Mouse (Mus musculus): ENCODE results near the gene Klhdc9. TPM values are rescaled to one million over a fixed set of nuclear protein-coding genes. Genes with fewer than 3 reads are reported as not detected.
A peak's percentile ranks its signal among the peaks of the same experiment; 100 is the strongest.

The Klhdc9 gene
- total RNA-seq (2017): 3.5 and 5.7 TPM in 2 replicates

DNA sequence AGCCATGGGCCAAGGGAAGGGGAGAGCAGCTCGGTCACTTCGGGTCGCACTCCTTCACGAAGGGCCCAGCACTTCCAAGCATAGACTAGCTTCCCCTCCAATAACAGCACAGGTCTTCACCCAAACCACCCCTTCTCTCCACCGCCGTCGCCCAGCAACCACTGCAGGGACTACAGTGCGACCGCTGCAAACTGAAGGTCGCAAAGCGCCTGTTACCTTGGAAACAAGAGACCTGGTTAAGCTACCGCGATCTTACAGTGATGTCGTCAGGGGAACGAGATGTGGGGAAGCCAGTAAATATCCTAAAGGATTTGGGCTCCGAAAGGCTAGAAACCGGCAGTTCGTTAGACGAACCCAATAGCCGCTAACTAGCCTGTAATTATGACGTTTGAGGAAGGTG is at the start of gene Klhdc9:
Gene Klhdc9 (minus strand): TSS at position 143 of the 400 bp plus-strand sequence.
- peak; percentile 94 to 96 for ATAC-seq (replicated peaks in 1 of 2; ENCODE audit: insufficient read depth in 1 of 2, low FRiP score in 2 of 2, low TSS enrichment in 1 of 2, low read depth in 1 of 2, poor library complexity in 2 of 2, severe bottlenecking in 2 of 2)

DNA sequence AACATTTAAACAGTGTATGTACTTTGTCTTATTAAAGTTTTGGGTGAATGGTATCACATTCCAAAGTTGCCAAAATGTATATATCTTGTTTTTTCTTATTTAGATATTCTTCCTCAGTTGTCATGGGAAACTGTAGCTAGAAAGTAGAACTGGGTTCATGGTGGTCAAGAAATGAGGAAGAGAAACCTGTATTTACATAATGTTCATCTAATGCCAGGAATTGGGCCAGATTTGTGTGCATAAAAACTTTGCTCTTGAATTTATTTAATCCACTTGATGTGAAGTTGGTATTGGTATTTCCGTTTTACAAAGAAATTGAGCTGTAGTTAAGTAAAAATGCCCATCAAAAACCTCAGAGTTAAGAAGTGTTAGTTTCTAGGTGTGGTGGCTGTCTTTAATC is 49.6 kb upstream of the Klhdc9 start:
- ATAC-seq (replicated peaks in 1 of 2; ENCODE audit: insufficient read depth in 1 of 2, low FRiP score in 2 of 2, low TSS enrichment in 1 of 2, low read depth in 1 of 2, poor library complexity in 2 of 2, severe bottlenecking in 2 of 2): no peak

DNA sequence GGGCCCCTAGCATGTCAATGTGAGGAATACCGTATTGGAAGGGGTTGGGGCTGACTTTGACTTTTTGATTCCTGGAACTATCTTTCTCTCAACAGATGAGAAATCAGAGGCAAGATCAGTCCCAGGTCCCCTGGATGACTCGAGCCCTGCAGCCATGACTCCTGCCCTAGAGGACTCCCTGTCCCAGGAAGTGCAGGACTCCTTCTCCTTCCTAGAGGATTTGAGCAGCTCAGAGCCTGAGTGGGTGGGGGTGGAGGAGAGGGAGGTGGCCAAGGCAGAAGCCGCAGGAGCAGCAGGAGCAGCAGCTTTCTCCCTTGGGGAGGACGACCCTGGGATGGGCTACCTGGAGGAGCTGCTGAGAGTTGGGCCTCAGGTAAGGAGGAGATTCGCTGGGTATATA is 46.7 kb upstream of the Klhdc9 start:
- no peak for ATAC-seq (replicated peaks in 1 of 2; ENCODE audit: insufficient read depth in 1 of 2, low FRiP score in 2 of 2, low TSS enrichment in 1 of 2, low read depth in 1 of 2, poor library complexity in 2 of 2, severe bottlenecking in 2 of 2)

DNA sequence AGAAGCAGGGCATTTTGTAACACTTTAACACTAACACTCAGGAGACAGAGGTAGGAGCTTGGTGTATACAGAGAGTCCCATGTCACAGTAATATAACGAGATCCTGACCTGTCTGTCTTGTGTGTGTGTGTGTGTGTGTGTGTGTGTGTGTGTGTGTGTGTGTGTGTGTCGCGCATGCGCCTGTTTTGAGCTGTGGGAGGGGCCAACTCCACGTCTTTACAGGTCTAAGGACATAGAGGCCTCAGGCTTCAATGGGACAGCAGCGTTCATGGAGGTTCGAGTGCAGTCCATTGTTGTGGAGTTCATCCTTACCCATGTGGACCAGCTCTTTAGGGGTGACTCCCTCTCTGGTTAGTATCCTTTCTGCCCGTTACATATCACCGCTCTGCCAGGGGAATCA is 42.4 kb upstream of the Klhdc9 start:
- no peak for ATAC-seq (replicated peaks in 1 of 2; ENCODE audit: insufficient read depth in 1 of 2, low FRiP score in 2 of 2, low TSS enrichment in 1 of 2, low read depth in 1 of 2, poor library complexity in 2 of 2, severe bottlenecking in 2 of 2)

DNA sequence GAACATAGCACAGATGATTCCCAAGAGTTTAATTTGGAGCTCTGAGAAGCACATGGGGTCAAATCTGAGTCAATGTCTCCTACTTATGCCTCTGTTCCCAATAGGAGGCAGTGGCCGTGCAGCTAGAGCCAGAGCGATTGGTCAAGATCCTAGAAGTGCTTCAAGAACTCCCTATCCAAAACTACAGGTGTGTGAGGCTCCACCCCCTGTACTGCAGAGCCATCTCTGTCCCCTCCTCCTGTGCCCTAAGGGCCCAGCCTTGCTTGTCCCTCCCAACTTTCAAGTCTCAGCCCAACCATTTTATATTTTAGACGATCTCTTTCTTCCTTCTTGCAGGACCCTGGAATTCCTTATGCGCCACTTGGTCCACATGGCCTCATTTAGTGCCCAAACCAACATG is 41.2 kb upstream of the Klhdc9 start:
- ATAC-seq (replicated peaks in 1 of 2; ENCODE audit: insufficient read depth in 1 of 2, low FRiP score in 2 of 2, low TSS enrichment in 1 of 2, low read depth in 1 of 2, poor library complexity in 2 of 2, severe bottlenecking in 2 of 2): no peak

DNA sequence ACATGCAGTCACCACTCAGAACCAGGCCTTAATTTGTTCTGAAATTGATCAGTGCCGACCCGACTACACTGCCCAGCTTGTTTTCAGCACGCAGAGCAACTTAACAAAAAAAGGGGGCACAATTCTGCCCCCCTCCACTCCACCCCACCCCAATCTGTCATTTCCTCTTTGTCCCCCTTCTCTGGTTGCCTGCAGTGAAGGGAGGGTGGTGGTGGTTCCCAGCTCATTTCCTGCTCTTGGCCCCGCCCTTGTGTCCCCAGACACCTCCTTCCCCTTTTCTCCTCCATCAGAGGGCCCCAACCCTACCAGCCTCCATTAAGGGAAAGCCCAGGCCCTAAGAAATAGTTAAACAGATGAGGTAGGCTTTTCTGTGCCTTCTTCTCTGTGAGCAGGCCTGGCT is 29.5 kb upstream of the Klhdc9 start:
- peak; percentile 83 to 84 for ATAC-seq (replicated peaks in 1 of 2; ENCODE audit: insufficient read depth in 1 of 2, low FRiP score in 2 of 2, low TSS enrichment in 1 of 2, low read depth in 1 of 2, poor library complexity in 2 of 2, severe bottlenecking in 2 of 2)

DNA sequence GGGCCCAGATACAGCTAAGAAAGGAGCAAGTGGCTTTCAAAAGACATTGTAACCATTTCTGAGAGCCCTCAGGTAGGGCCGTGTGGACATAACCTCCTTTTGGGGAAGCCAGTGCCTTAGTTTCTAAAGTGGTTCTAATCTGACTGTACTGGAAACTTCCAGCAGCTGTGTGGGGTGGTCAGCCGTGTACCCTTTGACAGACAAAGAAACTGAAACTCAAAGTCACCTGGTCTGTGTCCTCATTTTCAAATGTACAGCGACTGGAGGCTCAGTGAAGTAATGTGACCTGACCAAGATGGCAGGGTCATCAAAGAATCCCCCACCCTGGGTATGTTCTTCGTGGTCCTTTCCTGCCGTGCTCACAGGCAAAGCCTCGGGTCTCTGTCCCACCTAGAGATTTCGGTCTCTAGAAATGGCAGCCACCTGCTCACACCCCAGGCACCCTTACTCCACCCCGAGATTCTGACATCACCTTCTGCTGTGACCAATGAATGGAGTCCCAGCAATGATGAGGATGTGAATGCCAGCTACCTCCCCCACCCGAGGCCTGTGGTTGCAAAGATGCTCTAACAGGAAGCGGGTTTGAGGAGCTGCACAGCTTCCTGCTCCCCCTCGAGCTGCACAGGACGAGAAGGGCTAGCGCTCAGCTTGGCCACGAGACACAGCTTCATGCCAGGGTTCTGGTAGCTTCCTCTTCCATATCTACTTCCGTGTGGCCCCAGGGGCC is 27.9 kb upstream of the Klhdc9 start, which contains the start of gene Arhgap30:
Gene Arhgap30 (plus strand): TSS at position 579 of the 727 bp plus-strand sequence.
- ATAC-seq (replicated peaks in 1 of 2; ENCODE audit: insufficient read depth in 1 of 2, low FRiP score in 2 of 2, low TSS enrichment in 1 of 2, low read depth in 1 of 2, poor library complexity in 2 of 2, severe bottlenecking in 2 of 2): peak; percentile 90 to 92

DNA sequence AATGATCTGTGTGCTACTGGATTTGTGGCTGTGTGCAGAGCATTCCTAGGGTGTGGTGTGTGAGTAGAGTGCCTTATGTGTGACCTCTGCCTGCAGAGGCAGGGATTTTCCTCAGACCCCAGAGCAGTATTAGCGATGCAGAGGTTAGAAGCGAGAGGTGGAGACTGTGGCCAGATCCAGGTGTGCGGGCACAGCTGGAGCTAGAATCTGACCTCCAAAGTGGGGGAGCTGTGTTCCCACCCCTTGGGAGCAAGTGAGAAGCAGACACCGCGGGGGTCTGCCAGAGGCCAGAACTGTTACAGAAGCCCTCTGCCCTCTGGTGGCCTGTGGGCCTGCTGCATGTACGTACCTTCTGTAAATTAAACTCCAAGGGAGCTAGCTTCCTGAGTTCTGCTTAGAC is 26.5 kb upstream of the Klhdc9 start:
- ATAC-seq (replicated peaks in 1 of 2; ENCODE audit: insufficient read depth in 1 of 2, low FRiP score in 2 of 2, low TSS enrichment in 1 of 2, low read depth in 1 of 2, poor library complexity in 2 of 2, severe bottlenecking in 2 of 2): no peak

DNA sequence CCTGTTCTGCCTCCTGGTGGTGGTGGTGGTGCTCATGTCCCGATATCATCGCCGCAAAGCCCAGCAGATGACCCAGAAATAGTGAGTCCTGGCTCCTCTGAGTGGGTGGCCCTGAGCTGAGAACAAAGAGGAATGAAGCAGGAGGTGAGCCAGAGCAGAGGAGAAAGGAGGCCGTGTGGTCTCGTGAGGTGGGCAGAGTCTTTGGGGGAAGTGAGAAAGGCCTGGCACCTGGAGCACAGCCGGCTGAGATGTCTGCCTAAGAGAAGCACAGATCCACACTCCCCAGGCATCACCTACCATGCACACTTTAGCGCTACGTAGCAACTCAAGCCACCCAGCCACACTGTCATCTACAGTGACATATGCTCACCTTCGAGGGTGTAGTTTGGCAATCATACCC is 24.6 kb upstream of the Klhdc9 start:
- ATAC-seq (replicated peaks in 1 of 2; ENCODE audit: insufficient read depth in 1 of 2, low FRiP score in 2 of 2, low TSS enrichment in 1 of 2, low read depth in 1 of 2, poor library complexity in 2 of 2, severe bottlenecking in 2 of 2): no peak

DNA sequence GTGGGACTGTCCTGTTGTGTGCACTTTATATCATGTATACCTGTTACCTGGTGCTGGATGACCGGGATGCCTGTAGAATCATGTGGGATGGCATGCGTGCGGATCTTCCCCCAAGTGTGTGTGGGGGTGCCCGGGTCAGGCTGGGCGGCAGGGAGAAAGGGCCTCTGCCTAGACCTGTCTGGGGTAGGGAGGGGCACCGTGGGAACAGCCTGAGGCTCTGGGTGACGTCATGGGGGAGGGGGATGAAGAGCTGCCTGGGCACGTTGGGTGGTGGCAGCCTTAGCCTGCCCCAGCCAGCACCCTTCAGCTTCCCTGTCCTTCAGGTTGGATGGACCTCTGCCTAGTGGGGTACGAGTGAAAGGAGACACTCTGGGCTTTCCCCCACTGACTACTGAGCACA is 23.8 kb upstream of the Klhdc9 start:
- no peak for ATAC-seq (replicated peaks in 1 of 2; ENCODE audit: insufficient read depth in 1 of 2, low FRiP score in 2 of 2, low TSS enrichment in 1 of 2, low read depth in 1 of 2, poor library complexity in 2 of 2, severe bottlenecking in 2 of 2)

DNA sequence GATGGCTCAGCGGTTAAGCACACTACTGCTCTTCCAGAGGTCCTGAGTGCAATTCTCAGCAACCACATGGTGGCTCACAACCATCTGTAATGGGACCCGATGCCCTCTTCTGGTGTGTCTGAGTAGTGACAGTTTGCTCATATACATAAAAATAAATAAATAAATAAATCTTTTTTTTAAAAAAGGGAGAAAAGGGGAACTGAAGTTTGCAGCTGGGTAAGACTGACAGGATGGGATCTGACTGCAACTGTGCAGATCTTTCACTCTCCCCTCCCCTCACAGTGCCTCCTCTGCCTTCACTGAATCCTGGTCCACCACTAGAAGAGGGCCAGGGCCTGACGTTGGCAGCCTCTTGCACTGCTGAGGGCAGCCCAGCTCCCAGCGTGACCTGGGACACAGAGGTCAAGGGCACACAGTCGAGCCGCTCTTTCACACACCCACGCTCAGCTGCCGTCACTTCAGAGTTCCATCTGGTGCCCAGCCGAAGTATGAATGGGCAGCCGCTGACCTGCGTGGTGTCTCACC is 21.6 kb upstream of the Klhdc9 start:
- no peak for ATAC-seq (replicated peaks in 1 of 2; ENCODE audit: insufficient read depth in 1 of 2, low FRiP score in 2 of 2, low TSS enrichment in 1 of 2, low read depth in 1 of 2, poor library complexity in 2 of 2, severe bottlenecking in 2 of 2)

DNA sequence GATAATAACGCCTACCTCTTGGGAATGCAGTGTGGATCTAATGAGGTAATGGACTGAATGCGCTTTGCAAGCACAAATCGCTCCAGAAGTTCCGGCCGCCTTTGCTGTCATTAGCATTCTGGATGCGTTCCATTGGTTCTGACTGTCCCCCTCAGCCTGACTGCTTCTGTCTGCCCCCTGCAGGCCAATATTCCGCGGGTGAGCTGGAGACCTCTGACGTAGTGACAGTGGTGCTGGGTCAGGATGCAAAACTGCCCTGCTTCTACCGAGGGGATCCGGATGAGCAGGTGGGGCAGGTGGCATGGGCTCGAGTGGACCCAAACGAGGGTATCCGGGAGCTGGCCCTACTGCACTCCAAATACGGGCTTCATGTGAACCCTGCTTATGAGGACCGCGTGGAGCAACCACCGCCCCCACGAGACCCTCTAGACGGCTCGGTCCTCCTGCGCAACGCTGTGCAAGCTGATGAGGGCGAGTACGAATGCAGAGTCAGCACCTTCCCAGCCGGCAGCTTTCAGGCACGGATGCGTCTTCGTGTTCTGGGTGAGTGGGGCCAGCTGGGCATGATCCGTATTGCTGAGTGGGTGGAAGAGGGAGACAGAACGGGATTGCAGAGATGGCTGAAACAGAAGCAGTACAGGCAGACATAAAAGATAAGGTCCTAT is 19.5 kb upstream of the Klhdc9 start:
- peak; percentile 87 to 88 for ATAC-seq (replicated peaks in 1 of 2; ENCODE audit: insufficient read depth in 1 of 2, low FRiP score in 2 of 2, low TSS enrichment in 1 of 2, low read depth in 1 of 2, poor library complexity in 2 of 2, severe bottlenecking in 2 of 2)

DNA sequence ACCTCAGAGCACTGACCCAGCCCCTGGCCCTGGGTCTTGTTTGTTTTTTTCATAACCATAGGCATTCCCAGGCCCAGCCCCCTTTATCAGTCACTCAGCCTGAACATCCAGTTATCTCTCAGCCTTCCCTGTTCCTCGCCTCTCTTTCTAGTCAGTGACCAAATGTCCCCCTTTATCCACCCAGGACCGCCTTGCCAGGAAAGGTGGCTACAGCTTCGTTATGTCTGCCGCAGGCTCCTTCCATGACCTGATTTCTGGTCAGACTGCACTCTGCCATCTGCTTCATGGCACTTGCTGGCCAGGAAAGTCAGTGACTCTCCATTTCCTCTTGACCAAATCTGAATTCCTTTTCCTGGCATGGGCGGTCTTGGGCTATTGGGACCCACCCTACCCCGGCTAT is 17.7 kb upstream of the Klhdc9 start:
- ATAC-seq (replicated peaks in 1 of 2; ENCODE audit: insufficient read depth in 1 of 2, low FRiP score in 2 of 2, low TSS enrichment in 1 of 2, low read depth in 1 of 2, poor library complexity in 2 of 2, severe bottlenecking in 2 of 2): no peak

DNA sequence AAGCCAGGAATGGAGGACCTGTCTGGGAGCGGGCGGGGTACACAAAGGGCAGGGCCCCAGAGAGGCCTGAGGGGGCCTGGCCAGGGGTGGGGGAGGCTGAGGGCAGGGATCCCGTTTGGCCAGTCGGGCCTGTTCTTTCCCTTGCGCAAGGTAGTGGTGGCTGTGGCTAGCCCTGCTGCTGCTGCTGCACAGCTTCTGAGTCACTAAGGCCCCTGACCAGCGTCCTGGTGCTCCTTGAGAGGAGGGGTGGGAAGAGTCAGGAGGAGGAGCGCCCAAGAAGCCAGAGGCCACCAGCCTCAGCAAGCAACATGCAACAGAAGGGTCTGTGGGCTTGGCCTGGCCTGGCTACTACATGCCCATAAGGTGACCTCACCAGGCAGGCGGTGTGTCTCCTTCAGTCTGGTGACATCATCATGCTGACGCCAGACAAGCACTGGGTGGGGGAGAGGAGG is 15.1 kb upstream of the Klhdc9 start:
- peak in 1 of 2 experiments; percentile 15; a peak in 1 of 4 replicates for ATAC-seq (replicated peaks in 1 of 2; ENCODE audit: insufficient read depth in 1 of 2, low FRiP score in 2 of 2, low TSS enrichment in 1 of 2, low read depth in 1 of 2, poor library complexity in 2 of 2, severe bottlenecking in 2 of 2)

DNA sequence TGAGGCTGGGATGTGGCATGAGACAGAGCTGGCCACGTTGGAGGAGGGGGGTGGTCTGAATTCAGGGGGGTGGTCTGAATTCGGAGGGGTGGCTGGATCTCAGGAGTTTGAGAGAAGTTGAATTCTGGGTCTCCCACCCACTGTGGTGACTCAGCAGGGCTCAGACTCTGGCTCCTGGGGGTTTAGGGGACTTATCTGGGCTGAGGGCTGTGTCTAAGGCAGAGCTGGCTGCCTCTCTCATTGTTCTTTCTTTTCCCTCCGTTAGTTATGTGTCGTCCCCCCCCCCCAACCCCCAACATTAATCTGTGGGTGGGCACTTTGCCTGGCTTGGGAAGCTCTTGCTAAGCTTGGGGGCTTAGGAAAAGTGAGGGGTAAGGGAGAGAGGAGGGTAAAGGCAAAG is 13.3 kb upstream of the Klhdc9 start:
- no peak for ATAC-seq (replicated peaks in 1 of 2; ENCODE audit: insufficient read depth in 1 of 2, low FRiP score in 2 of 2, low TSS enrichment in 1 of 2, low read depth in 1 of 2, poor library complexity in 2 of 2, severe bottlenecking in 2 of 2)

DNA sequence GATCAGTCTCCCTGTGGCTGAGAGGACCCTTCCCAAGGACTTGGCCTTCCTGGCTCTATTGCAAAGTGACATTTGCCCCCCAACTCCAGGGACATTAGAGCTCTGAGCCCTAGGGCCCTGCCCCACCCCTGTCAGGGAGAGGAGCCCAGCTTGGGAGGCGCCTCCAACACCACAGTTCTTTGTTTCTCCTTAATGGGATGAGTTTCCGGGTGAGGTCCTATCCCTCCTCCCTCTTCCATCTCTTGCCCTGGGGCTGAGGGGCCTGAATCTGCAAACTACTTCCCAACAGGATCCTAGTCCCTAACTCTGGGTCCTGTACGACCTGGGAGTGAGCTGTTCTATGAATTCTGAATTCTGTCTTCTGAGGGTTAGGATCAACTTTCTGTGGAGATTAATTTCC is 12.3 kb upstream of the Klhdc9 start:
- no peak for ATAC-seq (replicated peaks in 1 of 2; ENCODE audit: insufficient read depth in 1 of 2, low FRiP score in 2 of 2, low TSS enrichment in 1 of 2, low read depth in 1 of 2, poor library complexity in 2 of 2, severe bottlenecking in 2 of 2)

DNA sequence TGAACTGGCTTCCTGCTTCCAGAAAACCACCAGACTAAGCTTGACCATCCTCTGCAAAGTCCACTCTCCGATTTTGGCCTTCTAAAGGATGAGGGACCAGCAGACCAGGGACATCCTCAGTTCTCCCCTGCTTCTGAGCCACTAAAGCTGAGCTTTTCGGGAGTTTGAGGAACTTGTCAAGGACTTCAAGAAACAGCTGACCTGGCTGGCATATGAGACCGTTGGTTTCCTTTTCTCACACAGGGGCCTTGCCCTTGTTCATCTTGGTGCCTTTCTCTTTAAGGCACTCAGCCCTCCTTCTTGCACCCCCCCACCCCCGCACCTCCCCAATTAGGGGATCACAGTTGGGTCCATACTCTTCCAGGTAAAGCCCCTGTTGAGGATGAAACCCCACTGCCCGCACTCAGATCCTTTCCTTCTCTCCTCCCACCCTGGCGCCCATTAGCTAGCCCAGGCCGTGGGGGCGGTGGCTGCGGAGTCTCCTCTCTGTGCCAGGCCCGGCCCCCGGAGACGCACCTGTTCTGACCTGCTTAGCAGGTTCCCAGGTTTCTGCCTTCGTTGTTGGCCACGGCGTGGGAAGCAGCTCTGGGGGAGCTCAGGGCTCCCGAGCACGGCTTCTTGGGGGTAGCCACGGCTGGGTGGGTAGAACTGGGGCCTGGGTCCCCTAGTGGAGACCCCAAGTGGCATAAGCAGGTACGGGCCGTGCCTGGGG is 9.4 kb upstream of the Klhdc9 start, which contains the start of gene Nectin4:
Gene Nectin4 (plus strand): TSS at position 255 of the 712 bp plus-strand sequence.
- ATAC-seq (replicated peaks in 1 of 2; ENCODE audit: insufficient read depth in 1 of 2, low FRiP score in 2 of 2, low TSS enrichment in 1 of 2, low read depth in 1 of 2, poor library complexity in 2 of 2, severe bottlenecking in 2 of 2): peak; percentile 73 to 76

DNA sequence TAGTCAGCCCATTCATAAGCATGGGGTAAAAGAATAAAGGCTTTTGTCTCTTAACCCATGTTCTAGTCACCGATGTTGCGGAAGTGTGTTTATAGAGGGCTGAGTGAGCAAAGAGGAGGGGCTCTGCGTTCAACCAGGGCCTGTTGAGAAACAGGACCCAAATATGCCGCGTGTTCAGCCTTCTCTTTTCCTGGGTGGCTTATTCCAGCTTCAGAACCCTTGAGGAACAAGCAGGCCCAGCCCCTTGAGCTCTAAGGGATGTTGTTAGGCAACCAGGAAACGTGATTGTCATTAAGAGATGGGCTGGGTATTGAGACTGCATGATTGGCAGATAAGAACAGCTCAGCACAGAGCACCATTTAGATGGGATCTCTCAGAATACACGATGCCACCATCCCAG is 5.3 kb upstream of the Klhdc9 start:
- ATAC-seq (replicated peaks in 1 of 2; ENCODE audit: insufficient read depth in 1 of 2, low FRiP score in 2 of 2, low TSS enrichment in 1 of 2, low read depth in 1 of 2, poor library complexity in 2 of 2, severe bottlenecking in 2 of 2): no peak; a peak in 1 of 4 replicates

All from hematopoietic stem cell, adult 5-6 weeks (primary cell).